Mouse (Mus musculus): ENCODE measurements around the gene Casq2. TPM values are rescaled to one million over a fixed set of nuclear protein-coding genes. Genes with fewer than 3 reads are reported as not detected.

The Casq2 gene
- total RNA-seq, 1 experiment, result 0.54 TPM

GRCm38 (mm10) chr3:102135389-102136113 lies 49.3 kb downstream of the Casq2 start:
- no peak for TF ChIP-seq MAFK (IDR thresholded peaks at IDR 0.05; ENCODE audit: insufficient read depth, low read depth, low read length)
- TF ChIP-seq ZC3H11A (IDR thresholded peaks at IDR 0.05; ENCODE audit: borderline replicate concordance, low read depth, low read length), result no peak
- TF ChIP-seq HCFC1 (IDR thresholded peaks at IDR 0.05; ENCODE audit: borderline replicate concordance, insufficient read depth, low read length), result no peak
- TF ChIP-seq CHD2 (IDR thresholded peaks at IDR 0.05; ENCODE audit: low read depth, low read length), result no peak
- no peak for TF ChIP-seq ZNF384 (IDR thresholded peaks at IDR 0.05; ENCODE audit: low read depth, low read length)
- Histone ChIP-seq H3K9me3 (ENCODE audit: control insufficient read depth, insufficient read depth, low read depth, low read length) (no peaks in the 10 kb centered on the region), H3K4me3 (ENCODE audit: insufficient read depth in 1 of 2, low read depth in 1 of 2, low read length in 2 of 2, poor library complexity in 1 of 2, severe bottlenecking in 1 of 2) (no peak overlapping the region), H3K27ac (ENCODE audit: insufficient read depth, low read depth, low read length, poor library complexity, severe bottlenecking) (no peak overlapping the region), H3K4me1 (ENCODE audit: control insufficient read depth in 2 of 2, insufficient read depth in 2 of 2, low read length in 2 of 2, poor library complexity in 1 of 2) (peaks cover 2 to 7% of the 10 kb centered on the region in 2 experiments; a peak in 1 of 4 replicates), H3K9ac (ENCODE audit: insufficient read depth, low read depth, low read length, poor library complexity, severe bottlenecking) (no peak overlapping the region), H3K36me3 (ENCODE audit: control insufficient read depth, insufficient read depth, low read length, poor library complexity, severe bottlenecking) (no peaks in the 10 kb centered on the region)
- no peak for DNase-seq (ENCODE audit: low read depth, low spot score)
- in situ Hi-C loops (cut with MboI; ENCODE audit: low sequenced_read_pairs in 2 of 2, unreplicated experiment in 2 of 2), result no loop called here

- no peak overlapping the region for H3K27ac ChIP-seq (ENCODE audit: insufficient read depth, low read depth, low read length, poor library complexity, severe bottlenecking)
- peaks cover 3 to 7% of the 10 kb centered on the region in 2 experiments; a peak in 1 of 4 replicates for H3K4me1 ChIP-seq (ENCODE audit: control insufficient read depth in 2 of 2, insufficient read depth in 2 of 2, low read length in 2 of 2, poor library complexity in 1 of 2)
- no peaks in the 10 kb centered on the region for H3K36me3 ChIP-seq (ENCODE audit: control insufficient read depth, insufficient read depth, low read length, poor library complexity, severe bottlenecking)
- no peak overlapping the region for H3K9ac ChIP-seq (ENCODE audit: insufficient read depth, low read depth, low read length, poor library complexity, severe bottlenecking)
- in situ Hi-C loops (cut with MboI; ENCODE audit: low sequenced_read_pairs in 2 of 2, unreplicated experiment in 2 of 2), result no loop called here
- H3K4me3 ChIP-seq (ENCODE audit: insufficient read depth in 1 of 2, low read depth in 1 of 2, low read length in 2 of 2, poor library complexity in 1 of 2, severe bottlenecking in 1 of 2), result no peak overlapping the region
- no peak for TF ChIP-seq ZNF384 (IDR thresholded peaks at IDR 0.05; ENCODE audit: low read depth, low read length)
- TF ChIP-seq HCFC1 (IDR thresholded peaks at IDR 0.05; ENCODE audit: borderline replicate concordance, insufficient read depth, low read length), result no peak
- no peak for TF ChIP-seq MAFK (IDR thresholded peaks at IDR 0.05; ENCODE audit: insufficient read depth, low read depth, low read length)
- TF ChIP-seq ZC3H11A (IDR thresholded peaks at IDR 0.05; ENCODE audit: borderline replicate concordance, low read depth, low read length), result no peak
- TF ChIP-seq CHD2 (IDR thresholded peaks at IDR 0.05; ENCODE audit: low read depth, low read length), result no peak
- H3K9me3 ChIP-seq (ENCODE audit: control insufficient read depth, insufficient read depth, low read depth, low read length), result no peaks in the 10 kb centered on the region
- no peak for DNase-seq (ENCODE audit: low read depth, low spot score)
These were observed 50.9 kb downstream of the Casq2 start for GRCm38 (mm10) chr3:102137158-102137557.

- Histone ChIP-seq H3K4me3 (ENCODE audit: insufficient read depth in 1 of 2, low read depth in 1 of 2, low read length in 2 of 2, poor library complexity in 1 of 2, severe bottlenecking in 1 of 2) (no peak overlapping the region), H3K36me3 (ENCODE audit: control insufficient read depth, insufficient read depth, low read length, poor library complexity, severe bottlenecking) (no peaks in the 10 kb centered on the region), H3K4me1 (ENCODE audit: control insufficient read depth in 2 of 2, insufficient read depth in 2 of 2, low read length in 2 of 2, poor library complexity in 1 of 2) (peaks cover 3 to 7% of the 10 kb centered on the region in 2 experiments; a peak in 1 of 4 replicates), H3K27ac (ENCODE audit: insufficient read depth, low read depth, low read length, poor library complexity, severe bottlenecking) (no peak overlapping the region), H3K9me3 (ENCODE audit: control insufficient read depth, insufficient read depth, low read depth, low read length) (no peaks in the 10 kb centered on the region), H3K9ac (ENCODE audit: insufficient read depth, low read depth, low read length, poor library complexity, severe bottlenecking) (no peak overlapping the region)
- in situ Hi-C loops (cut with MboI; ENCODE audit: low sequenced_read_pairs in 2 of 2, unreplicated experiment in 2 of 2), result no loop called here
- TF ChIP-seq ZNF384 (IDR thresholded peaks at IDR 0.05; ENCODE audit: low read depth, low read length) (no peak), CHD2 (IDR thresholded peaks at IDR 0.05; ENCODE audit: low read depth, low read length) (no peak), ZC3H11A (IDR thresholded peaks at IDR 0.05; ENCODE audit: borderline replicate concordance, low read depth, low read length) (no peak), HCFC1 (IDR thresholded peaks at IDR 0.05; ENCODE audit: borderline replicate concordance, insufficient read depth, low read length) (no peak), MAFK (IDR thresholded peaks at IDR 0.05; ENCODE audit: insufficient read depth, low read depth, low read length) (no peak)
- DNase-seq (ENCODE audit: low read depth, low spot score), result no peak
These were observed 52.7 kb downstream of the Casq2 start for GRCm38 (mm10) chr3:102138899-102139298.

- Histone ChIP-seq H3K4me1 (ENCODE audit: control insufficient read depth in 2 of 2, insufficient read depth in 2 of 2, low read length in 2 of 2, poor library complexity in 1 of 2) (peaks cover 3 to 7% of the 10 kb centered on the region in 2 experiments; a peak in 1 of 4 replicates), H3K36me3 (ENCODE audit: control insufficient read depth, insufficient read depth, low read length, poor library complexity, severe bottlenecking) (no peaks in the 10 kb centered on the region), H3K9me3 (ENCODE audit: control insufficient read depth, insufficient read depth, low read depth, low read length) (no peaks in the 10 kb centered on the region), H3K9ac (ENCODE audit: insufficient read depth, low read depth, low read length, poor library complexity, severe bottlenecking) (no peak overlapping the region), H3K4me3 (ENCODE audit: insufficient read depth in 1 of 2, low read depth in 1 of 2, low read length in 2 of 2, poor library complexity in 1 of 2, severe bottlenecking in 1 of 2) (no peak overlapping the region), H3K27ac (ENCODE audit: insufficient read depth, low read depth, low read length, poor library complexity, severe bottlenecking) (no peak overlapping the region)
- no peak for TF ChIP-seq ZC3H11A (IDR thresholded peaks at IDR 0.05; ENCODE audit: borderline replicate concordance, low read depth, low read length)
- no peak for TF ChIP-seq CHD2 (IDR thresholded peaks at IDR 0.05; ENCODE audit: low read depth, low read length)
- no peak for TF ChIP-seq HCFC1 (IDR thresholded peaks at IDR 0.05; ENCODE audit: borderline replicate concordance, insufficient read depth, low read length)
- no peak for TF ChIP-seq ZNF384 (IDR thresholded peaks at IDR 0.05; ENCODE audit: low read depth, low read length)
- no peak for TF ChIP-seq MAFK (IDR thresholded peaks at IDR 0.05; ENCODE audit: insufficient read depth, low read depth, low read length)
- no peak for DNase-seq (ENCODE audit: low read depth, low spot score)
- in situ Hi-C loops (cut with MboI; ENCODE audit: low sequenced_read_pairs in 2 of 2, unreplicated experiment in 2 of 2), result no loop called here
These were observed 54.4 kb downstream of the Casq2 start for GRCm38 (mm10) chr3:102140606-102141005.
